Mouse (Mus musculus): ENCODE data around the gene Lhpp.

Gene Lhpp

DNA sequence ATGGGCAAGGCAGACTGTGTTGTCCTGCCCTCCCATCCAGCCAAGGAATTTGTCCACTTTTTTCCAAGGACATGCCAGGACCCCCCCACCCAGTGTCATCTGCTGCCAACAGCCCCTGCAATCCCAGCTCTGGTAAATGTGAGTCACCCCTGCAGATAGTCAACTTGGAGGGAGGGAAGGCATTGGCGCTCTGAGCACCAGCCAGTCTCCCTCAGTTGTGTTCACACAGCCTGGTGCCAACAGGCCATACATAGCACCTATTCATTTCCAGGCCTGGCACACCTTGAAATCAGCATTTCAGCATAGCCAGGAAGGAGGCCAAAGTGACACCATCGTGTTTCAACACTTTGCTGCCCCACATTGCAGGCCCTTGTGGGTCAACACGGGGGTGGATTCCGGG, 73.5 kb downstream of the Lhpp start:
- no peak for DNase-seq

DNA sequence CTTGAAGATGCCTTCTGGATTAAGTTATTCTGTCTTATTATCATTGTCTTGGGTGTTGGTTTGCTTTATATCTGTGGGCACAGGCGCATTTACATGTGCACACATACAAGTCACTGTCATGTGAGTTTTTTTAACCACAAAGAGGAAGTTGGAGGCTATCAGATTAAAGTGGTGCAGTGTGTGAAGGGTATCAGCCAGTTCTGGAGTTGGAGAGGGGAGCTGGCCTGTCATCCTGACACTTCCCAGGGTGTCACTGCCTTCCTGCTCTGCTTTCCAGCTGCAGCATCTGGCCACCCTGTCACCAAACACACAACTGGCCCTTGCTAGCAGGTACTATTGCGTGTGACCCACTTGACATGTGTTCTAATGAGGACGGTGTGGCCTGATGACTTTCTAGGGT, 76.1 kb downstream of the Lhpp start:
- DNase-seq: no peak

DNA sequence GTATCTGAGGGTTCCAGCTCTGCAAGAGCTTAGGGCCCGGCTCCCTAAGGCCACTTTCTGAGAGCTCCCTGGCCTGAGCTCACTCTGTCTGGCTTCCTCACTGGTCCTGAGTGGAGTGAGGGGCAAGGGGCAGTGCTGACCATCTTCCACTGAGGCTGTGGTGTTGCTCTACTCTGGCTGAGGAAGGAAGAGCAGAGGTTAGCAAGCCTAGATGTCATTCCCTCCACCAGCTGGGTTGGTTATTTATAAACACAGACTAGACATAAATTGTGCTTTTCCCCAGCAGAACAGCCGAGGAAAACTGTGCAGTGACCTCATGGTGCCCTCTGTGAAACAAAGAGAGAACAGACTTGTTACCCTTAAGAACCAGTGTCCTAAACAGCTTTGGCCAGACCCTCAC, 77.5 kb downstream of the Lhpp start:
- DNase-seq: no peak

DNA sequence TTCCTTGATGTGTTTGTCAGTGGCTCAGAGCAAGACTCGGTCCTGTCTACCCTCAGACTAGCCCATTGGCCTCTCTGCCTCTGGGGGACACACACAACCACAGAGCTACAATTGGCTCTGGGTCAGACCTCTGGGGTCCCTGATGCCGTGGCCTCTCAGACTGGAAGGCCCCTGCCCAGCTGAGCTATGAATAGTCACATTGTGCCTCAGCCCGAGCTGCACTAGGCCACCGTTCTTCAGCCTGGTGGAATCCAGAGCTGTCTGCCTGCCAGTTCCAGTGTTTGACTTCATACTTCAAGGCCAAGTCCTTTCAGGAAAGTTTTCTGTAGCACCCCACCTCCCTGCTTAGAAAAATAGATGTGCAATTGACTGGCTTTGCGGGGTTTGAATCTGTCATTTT, 78.3 kb downstream of the Lhpp start:
- no peak for DNase-seq

- no peak for DNase-seq
Observed at GRCm38 (mm10) chr7:132689722-132690121, 79.3 kb downstream of the Lhpp start.

- no peak for DNase-seq
Observed at GRCm38 (mm10) chr7:132690716-132691472, 80.5 kb downstream of the Lhpp start.

DNA sequence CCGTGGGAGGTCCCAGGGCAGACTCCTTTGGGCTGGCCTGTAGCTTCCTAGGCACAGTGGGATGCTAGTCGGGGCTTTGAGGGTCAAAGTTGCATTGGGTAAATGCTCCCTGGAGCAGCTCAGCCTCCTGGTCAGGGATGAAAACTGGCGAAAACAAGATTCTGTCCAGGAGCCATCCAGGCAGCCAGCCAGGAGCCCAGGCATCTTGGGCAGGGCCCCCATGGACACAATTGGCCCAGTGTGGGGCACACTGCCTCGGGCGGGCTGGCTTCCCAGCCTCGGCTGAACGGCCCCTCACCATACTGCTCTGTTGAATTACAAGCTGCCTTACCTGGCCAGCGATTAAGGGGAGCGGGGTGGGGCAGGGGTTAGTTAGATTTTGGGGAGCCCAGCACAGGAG, 82.3 kb downstream of the Lhpp start:
- DNase-seq: no peak

DNA sequence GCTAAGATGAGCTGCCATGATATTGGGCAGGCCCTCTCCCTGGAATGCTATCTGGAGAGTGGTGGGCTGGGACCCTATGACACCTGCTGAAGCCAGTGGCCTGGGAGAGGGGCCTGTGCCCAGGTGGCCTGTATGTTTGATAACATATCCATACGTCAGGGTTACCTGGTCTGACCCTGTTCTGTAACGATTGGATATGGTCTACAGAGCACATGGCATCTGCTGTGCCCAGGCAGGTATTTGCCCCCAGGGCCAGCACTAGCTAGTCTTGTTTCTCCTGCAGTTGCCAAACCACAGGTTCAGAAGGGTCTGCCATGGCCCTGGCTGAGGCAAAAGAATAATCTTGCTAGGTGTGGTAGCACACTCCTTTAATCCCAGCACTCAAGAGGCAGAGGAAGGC, 83.1 kb downstream of the Lhpp start:
- DNase-seq: no peak

GRCm38 (mm10) chr7:132697258-132697796, 86.9 kb downstream of the Lhpp start:
- no peak for DNase-seq

DNA sequence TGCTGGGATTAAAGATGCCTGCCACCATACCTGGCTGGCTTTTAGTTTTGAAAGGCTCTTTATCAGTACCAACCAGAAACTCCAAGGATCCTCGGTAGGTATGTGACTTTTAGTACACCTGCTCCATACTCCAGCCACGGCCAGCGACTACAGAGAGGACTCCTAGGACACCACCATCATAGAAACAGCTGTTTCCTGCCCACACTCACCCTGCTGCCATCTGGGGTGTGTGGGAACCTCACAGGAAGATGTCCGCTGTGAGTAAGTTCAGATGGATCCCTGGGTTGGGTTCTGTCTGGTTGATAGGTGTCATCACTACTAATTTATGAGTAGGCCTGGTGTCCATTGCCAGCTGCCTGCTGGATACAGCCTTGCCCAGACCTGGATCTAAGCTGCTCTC, 88.3 kb downstream of the Lhpp start:
- DNase-seq: no peak

- no peak for DNase-seq
Observed at GRCm38 (mm10) chr7:132699165-132699564, 88.7 kb downstream of the Lhpp start.

DNA sequence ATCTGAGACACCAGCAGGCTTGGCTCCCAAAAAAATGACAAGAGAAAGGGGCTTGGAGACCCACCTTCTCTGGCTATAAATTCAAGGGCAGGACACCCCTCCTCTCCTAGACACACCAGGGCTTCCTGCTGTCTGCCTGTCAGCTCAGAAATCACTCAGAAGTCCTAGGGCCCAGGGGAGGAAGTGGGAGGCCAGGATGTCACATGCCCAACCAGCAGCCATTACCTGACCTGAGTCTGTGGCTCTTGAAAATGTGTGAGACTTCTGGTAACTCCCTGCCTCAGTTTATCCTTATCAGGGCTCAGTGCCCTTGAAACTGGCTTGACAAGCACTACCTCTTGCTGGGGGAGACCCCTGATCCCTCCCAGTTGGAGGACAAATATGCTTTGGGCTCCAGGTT, 89.2 kb downstream of the Lhpp start:
- DNase-seq: no peak

- no peak for DNase-seq
Observed at GRCm38 (mm10) chr7:132700107-132700506, 89.7 kb downstream of the Lhpp start.

DNA sequence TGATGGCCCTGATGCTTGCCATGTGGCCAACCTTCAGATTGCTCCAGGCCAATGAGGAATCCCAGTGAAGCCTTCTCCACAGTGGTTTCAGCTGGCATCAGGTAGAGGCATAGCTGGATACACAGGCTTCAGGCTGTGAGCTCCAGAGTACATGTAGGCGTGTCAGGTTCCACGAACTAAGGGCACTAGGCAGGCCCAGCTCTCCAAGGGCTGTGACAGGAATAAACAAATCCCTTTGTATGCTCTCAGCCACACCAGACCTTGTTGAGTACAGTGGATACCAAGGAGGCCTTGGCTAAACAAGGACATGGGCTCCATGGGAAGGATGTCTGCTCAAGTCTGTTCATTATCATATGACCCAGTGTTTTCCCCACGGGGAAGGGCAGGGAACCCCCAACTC, 91.0 kb downstream of the Lhpp start:
- DNase-seq: no peak

DNA sequence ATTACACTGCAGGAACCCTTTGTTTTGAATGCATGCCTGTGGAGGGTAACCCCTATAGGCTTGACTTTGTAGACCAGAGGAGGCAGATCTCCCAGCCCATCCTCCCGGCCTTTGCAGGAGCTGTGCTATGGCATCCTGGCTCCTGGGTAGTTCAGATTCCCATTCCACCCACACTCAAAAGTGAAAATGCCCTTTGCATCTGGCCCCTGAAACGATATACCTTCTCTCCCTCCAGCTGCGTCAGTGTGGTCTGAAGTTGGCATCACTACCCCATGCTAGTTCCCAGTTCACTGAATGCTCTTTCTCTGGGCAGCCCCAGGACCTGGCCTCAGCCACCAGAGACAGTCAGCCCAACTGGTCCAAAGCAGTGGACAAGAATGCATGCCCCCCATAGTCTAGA, 91.6 kb downstream of the Lhpp start:
- no peak for DNase-seq

DNA sequence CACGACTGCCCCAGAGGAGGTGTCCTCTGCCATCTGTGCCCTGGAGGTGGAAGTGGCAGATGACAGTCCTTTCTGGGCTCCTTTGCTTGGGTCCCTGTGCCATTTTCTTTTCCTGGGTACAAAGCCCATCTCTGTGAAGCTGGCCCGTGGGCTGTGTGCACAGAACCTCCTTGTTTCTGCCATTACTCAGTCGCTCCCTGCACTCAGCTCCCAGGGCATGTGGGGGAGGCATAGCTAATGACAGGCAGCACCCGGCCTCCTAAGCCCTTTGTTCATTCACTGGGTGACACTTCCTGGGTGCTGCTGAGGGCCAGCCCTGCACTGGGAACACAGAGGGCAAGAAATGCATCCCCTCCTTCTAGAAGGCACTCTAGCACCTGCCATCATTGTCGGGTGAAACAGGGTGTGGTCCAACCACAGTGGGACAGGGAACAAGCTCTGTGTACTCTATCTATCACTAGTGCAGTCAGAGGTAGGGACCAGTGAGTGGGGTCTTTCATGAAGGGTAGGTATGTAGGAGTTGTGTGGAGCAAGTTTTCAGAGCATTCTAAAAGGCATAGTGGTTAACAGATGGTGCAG, 92.1 kb downstream of the Lhpp start:
- no peak for DNase-seq

DNA sequence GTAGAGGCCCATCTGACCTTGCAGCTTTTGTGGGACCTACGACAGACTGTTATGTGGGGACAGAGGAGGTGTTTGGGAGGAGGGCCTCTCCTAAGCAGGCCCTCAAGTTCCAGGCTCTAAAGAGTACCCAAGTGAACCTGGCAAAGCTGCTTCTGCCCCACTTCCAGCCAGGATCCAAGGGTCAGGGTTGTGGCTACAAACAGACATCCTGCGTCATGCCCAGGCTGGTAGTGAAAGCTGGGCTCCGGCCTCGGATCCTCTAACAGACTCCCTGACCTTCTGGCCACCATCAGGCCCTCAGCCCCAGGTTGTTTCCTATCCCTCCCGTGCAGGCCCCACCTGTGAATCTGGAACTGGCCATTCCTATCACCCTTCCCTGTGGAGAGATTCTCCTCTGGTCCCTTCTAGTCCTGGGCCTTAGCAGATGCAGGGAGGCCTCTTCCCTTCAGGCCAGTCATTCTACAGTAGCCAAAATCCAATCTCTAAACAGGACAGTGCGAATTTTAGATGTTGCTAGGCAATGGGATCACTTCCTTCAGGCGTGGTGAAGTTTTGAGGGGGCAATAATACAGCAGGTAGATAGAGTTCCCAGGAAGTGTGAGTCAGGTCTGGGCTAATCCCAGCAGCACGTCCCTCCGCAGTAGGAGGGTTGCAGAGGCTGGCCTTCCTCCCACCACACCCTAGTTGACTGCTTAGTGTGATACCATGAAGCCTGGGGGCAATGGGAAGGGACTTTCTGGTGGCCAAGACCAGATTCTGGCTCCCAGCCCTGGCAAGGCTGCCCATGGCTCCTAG, 93.3 kb downstream of the Lhpp start:
- DNase-seq: no peak

- DNase-seq: no peak
Observed at GRCm38 (mm10) chr7:132704310-132704875, 94.0 kb downstream of the Lhpp start.

GRCm38 (mm10) chr7:132705130-132705529, 94.7 kb downstream of the Lhpp start:
- DNase-seq: no peak

DNA sequence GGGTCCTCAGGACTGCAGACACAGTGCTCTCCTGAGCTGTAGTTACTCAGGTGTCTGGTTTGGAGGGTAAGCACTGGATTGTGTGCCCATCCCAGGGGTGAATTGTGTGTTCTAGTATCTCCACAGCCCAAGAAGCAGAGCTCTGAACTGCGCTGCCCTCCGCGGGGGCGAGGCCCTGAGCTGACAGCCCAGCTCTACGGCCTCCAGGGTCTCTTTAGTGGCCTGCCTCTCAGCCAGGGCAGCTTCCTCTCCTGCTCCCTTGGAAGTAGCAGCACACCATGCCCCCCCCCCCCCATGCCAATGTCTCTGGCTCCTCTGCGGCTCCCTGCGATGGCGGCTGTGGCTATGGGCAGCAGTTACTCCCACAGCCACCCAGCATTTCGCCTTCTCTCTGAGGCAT, 101.1 kb downstream of the Lhpp start:
- DNase-seq: no peak

DNA sequence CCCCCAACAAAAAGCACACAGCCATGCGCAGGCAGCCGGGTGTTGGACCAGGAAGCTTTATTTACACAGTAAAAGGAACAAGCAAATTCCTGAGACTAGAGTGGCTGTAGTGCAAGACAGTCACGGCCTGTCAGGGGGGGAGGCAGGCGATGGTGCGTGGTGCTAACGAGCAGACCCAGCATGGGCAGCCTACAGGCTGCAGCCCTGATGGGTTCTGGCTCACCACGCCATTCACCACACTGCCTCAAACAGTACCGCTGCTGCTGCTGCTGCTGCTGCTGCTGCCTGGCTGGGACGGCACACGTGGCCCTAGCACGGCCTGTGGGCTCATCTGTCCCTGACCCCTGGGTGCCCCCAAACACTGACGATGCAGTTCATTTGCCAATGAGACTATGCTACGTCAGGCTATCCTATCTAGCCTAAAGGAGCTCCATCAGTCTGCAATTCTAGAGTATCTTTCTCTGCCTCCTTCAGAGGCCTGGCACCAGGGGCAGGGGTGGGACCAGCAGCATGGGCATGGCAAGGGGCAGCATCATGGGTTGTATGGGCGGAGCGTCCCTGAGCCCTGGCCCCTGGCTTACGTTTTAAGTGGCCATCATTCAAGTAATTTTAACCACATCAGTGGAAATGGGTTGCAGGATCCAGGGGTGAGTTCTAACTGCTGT, 101.7 kb downstream of the Lhpp start:
- DNase-seq: peak; percentile 59

GRCm38 (mm10) chr7:132712956-132713355, 102.5 kb downstream of the Lhpp start:
- DNase-seq: no peak

Data from retina, postnatal 1 day (tissue).